ENCODE assay signal across 8 mouse cellular contexts in genomic region chr15:81190011-81190629, GRCm38 (mm10). TPM values are rescaled to one million over a fixed set of nuclear protein-coding genes. Genes with fewer than 3 reads are reported as not detected.
DNase-seq lines count a peak whose midpoint lies in the region; ATAC-seq lines count a peak whose summit lies in the region.

No protein-coding gene starts in this region.

- no peaks in the 10 kb centered on the region for H3K27me3 ChIP-seq in embryonic facial prominence, embryonic 14.5 days (replicated peaks; ENCODE audit: control insufficient read depth, insufficient read depth, low read length)
- H3K27me3 ChIP-seq in intestine, embryonic 15.5 days (replicated peaks) = no peaks in the 10 kb centered on the region
- no peaks in the 10 kb centered on the region for H3K27me3 ChIP-seq in stomach, embryonic 16.5 days (ENCODE audit: control insufficient read depth, insufficient read depth, low read length)

- H3K9ac ChIP-seq in embryonic facial prominence, embryonic 14.5 days (ENCODE audit: low read depth, low read length) = peak overlapping the region; percentile 93
- peak overlapping the region; percentile 88 for H3K9ac ChIP-seq in intestine, embryonic 15.5 days
- H3K9ac ChIP-seq in stomach, embryonic 16.5 days (ENCODE audit: low read length) = peak overlapping the region; percentile 94

- peak overlapping the region; percentile 81 for H3K4me3 ChIP-seq in embryonic facial prominence, embryonic 14.5 days (ENCODE audit: low read depth, low read length)
- peak overlapping the region; percentile 94 for H3K4me3 ChIP-seq in intestine, embryonic 15.5 days (replicated peaks)
- H3K4me3 ChIP-seq in stomach, embryonic 16.5 days (replicated peaks; ENCODE audit: low read length) = peak overlapping the region; percentile 94

- H3K27ac ChIP-seq in embryonic facial prominence, embryonic 14.5 days (replicated peaks; ENCODE audit: low read depth, low read length) = peak overlapping the region; percentile 65
- peak overlapping the region; percentile 61 for H3K27ac ChIP-seq in intestine, embryonic 15.5 days
- peak overlapping the region; percentile 83 for H3K27ac ChIP-seq in stomach, embryonic 16.5 days (ENCODE audit: low read length)

- WGBS in embryonic facial prominence, embryonic 14.5 days = under 1% methylated on average over 26 of the region's 46 CpGs
- WGBS in intestine, embryonic 15.5 days = under 1% methylated on average over 46 of the region's 46 CpGs
- 0% methylated on average over 44 of the region's 46 CpGs for WGBS in stomach, embryonic 16.5 days

- peak overlapping the region; percentile 90 for H3K4me2 ChIP-seq in embryonic facial prominence, embryonic 14.5 days (ENCODE audit: low read depth, low read length)
- peak overlapping the region; percentile 88 for H3K4me2 ChIP-seq in intestine, embryonic 15.5 days (replicated peaks)
- H3K4me2 ChIP-seq in stomach, embryonic 16.5 days (ENCODE audit: low read depth, low read length) = peak overlapping the region; percentile 83

- H3K36me3 ChIP-seq in embryonic facial prominence, embryonic 14.5 days (ENCODE audit: control insufficient read depth, insufficient read depth, low read length) = 0 out of 2 replicates have a peak, but pooled peaks cover 8% of the 10 kb centered on the region
- no peaks in the 10 kb centered on the region for H3K36me3 ChIP-seq in intestine, embryonic 15.5 days
- H3K36me3 ChIP-seq in stomach, embryonic 16.5 days (ENCODE audit: control insufficient read depth, insufficient read depth, low read length) = no peaks in the 10 kb centered on the region

- no peaks in the 10 kb centered on the region for H3K9me3 ChIP-seq in embryonic facial prominence, embryonic 14.5 days (ENCODE audit: control insufficient read depth, low read length)
- H3K9me3 ChIP-seq in intestine, embryonic 15.5 days = no peaks in the 10 kb centered on the region
- H3K9me3 ChIP-seq in stomach, embryonic 16.5 days (replicated peaks; ENCODE audit: control insufficient read depth, low read length) = no peaks in the 10 kb centered on the region

- peaks cover 19% of the 10 kb centered on the region for H3K4me1 ChIP-seq in embryonic facial prominence, embryonic 14.5 days (ENCODE audit: control insufficient read depth, insufficient read depth, low read length)
- peaks cover 26% of the 10 kb centered on the region for H3K4me1 ChIP-seq in intestine, embryonic 15.5 days (replicated peaks)
- peaks cover 24% of the 10 kb centered on the region for H3K4me1 ChIP-seq in stomach, embryonic 16.5 days (ENCODE audit: control insufficient read depth, insufficient read depth, low read length)

- ATAC-seq in CD4-positive, CD25-positive, alpha-beta regulatory T cell, adult 4 months = no peak
- peak; percentile 59 for ATAC-seq in embryonic facial prominence, embryonic 14.5 days (ENCODE audit: low read depth)
- peak; percentile 73 for ATAC-seq in intestine, embryonic 15.5 days
- ATAC-seq in stomach, embryonic 16.5 days (ENCODE audit: insufficient read depth, low FRiP score) = peak; percentile 41

- DNase-seq in CD4-positive, CD25-positive, alpha-beta regulatory T cell, adult 2 months (ENCODE audit: low read depth, low spot score) = peak; percentile 52
- peak; percentile 16 for DNase-seq in ovary, adult 18-20 months (ENCODE audit: low spot score)
- DNase-seq in ovary, postnatal 14 days (ENCODE audit: low spot score) = no peak
- peak; percentile 20 for DNase-seq in embryonic facial prominence, embryonic 14.5 days (ENCODE audit: low spot score)
- DNase-seq in lung, postnatal 4 days = peak; percentile 49 to 57

RNA-seq across cellular contexts. Expression of gene Mrtfa, which starts 0.4 kb away (rescaled TPM):
- polyA plus RNA-seq in CD4-positive, CD25-positive, alpha-beta regulatory T cell, adult 4 months (2017; shearing (Covaris generic)) = 10 to 100 TPM; 41.0 to 78.2 TPM
- polyA plus RNA-seq in embryonic facial prominence, embryonic 14.5 days (2014; fragmentation: Nextera tagmentation; extraction: Ambion mirVana) = 24.5 and 28.6 TPM in 2 replicates
- polyA plus RNA-seq in intestine, embryonic 15.5 days (2015; fragmentation: Nextera tagmentation; extraction: Ambion mirVana) = 16.0 and 18.0 TPM in 2 replicates
- polyA plus RNA-seq in stomach, embryonic 16.5 days (2015; fragmentation: Nextera tagmentation; extraction: Ambion mirVana) = 25.4 and 26.2 TPM in 2 replicates

RNA-seq across cellular contexts. Expression of gene Mchr1, which starts 45.2 kb away (rescaled TPM):
- polyA plus RNA-seq in CD4-positive, CD25-positive, alpha-beta regulatory T cell, adult 4 months (2017; shearing (Covaris generic)) = not detected
- 1.1 and 2.0 TPM in 2 replicates for polyA plus RNA-seq in embryonic facial prominence, embryonic 14.5 days (2014; fragmentation: Nextera tagmentation; extraction: Ambion mirVana)
- polyA plus RNA-seq in intestine, embryonic 15.5 days (2015; fragmentation: Nextera tagmentation; extraction: Ambion mirVana) = 0.88 and 1.0 TPM in 2 replicates
- polyA plus RNA-seq in stomach, embryonic 16.5 days (2015; fragmentation: Nextera tagmentation; extraction: Ambion mirVana) = 1.7 and 2.3 TPM in 2 replicates
